Mouse (Mus musculus) CH12.LX (cell line): ENCODE measurements around the gene Pop5. TPM values are rescaled to one million over a fixed set of nuclear protein-coding genes. Genes with fewer than 3 reads are reported as not detected.
A peak's percentile ranks its signal among the peaks of the same experiment; 100 is the strongest.

Source experiments
- DNase-seq: peaks from one replicate; pipeline ENCODE4 v3.0.0-alpha.2; 2013; ENCODE audit errors: extremely low read depth
- H3K27ac ChIP-seq: 2 replicates; pipeline ENCODE4 v1.5.1; 2012; ENCODE audit warnings: low read depth, mild to moderate bottlenecking, control low read depth, moderate library complexity; ENCODE audit not compliant: insufficient read depth
- H3K27me3 ChIP-seq: replicated peaks from 2 replicates; pipeline ENCODE3; 2012; ENCODE audit warnings: inconsistent platforms
- H3K36me3 ChIP-seq, 2 experiments: replicated peaks in 1 of 2; 2 replicates each; pipeline versions ENCODE3 to v1.6.1; 2012; ENCODE audit warnings: inconsistent platforms in 1 of 2, low read length in 1 of 2, mild to moderate bottlenecking in 1 of 2, mixed read lengths in 1 of 2, moderate library complexity in 1 of 2; ENCODE audit not compliant: control insufficient read depth in 1 of 2, insufficient read depth in 1 of 2
- H3K4me1 ChIP-seq, 2 experiments: 2 replicates each; pipeline ENCODE4 v1.6.1; 2012; ENCODE audit warnings: inconsistent platforms in 1 of 2, moderate library complexity in 1 of 2; ENCODE audit not compliant: insufficient read depth in 2 of 2, control insufficient read depth in 1 of 2
- H3K4me2 ChIP-seq: 2 replicates; pipeline ENCODE4 v1.6.1; 2012; ENCODE audit warnings: low read depth, mild to moderate bottlenecking, control low read depth; ENCODE audit not compliant: poor library complexity, insufficient read depth, severe bottlenecking
- H3K4me3 ChIP-seq, 3 experiments: fragments of 150-350 bp in 1 of 3; sonication (generic) in 1 of 3; replicated peaks in 1 of 3; 2 replicates each; pipeline versions ENCODE3 to v1.5.1; 2011 to 2012; ENCODE audit warnings: low read depth in 2 of 3, low read length in 2 of 3, mild to moderate bottlenecking in 2 of 3, moderate library complexity in 2 of 3, control low read depth in 1 of 3, improper control_type of control experiment in 1 of 3, inconsistent platforms in 1 of 3, mixed read lengths in 1 of 3; ENCODE audit not compliant: poor library complexity in 1 of 3
- H3K79me2 ChIP-seq: replicated peaks from 2 replicates; pipeline ENCODE4 v1.6.1; 2012; ENCODE audit warnings: mild to moderate bottlenecking, moderate library complexity; ENCODE audit not compliant: control insufficient read depth, poor library complexity, insufficient read depth, severe bottlenecking; ENCODE audit errors: extremely low read depth
- H3K9ac ChIP-seq: 2 replicates; pipeline ENCODE4 v1.6.1; 2012; ENCODE audit warnings: low read depth, mild to moderate bottlenecking, control low read depth, moderate library complexity; ENCODE audit not compliant: insufficient read depth
- H3K9me3 ChIP-seq: replicated peaks from 2 replicates; pipeline ENCODE3; 2012; ENCODE audit warnings: low read length, inconsistent platforms, mixed read lengths
- CHD2 ChIP-seq: IDR thresholded peaks from 2 replicates; pipeline ENCODE4 v1.6.1; 2011; ENCODE audit warnings: low read length, improper control_type of control experiment
- CTCF ChIP-seq, 2 experiments: IDR thresholded peaks in 1 of 2; conservative IDR thresholded peaks in 1 of 2; 2 replicates each; pipeline ENCODE4 v1.5.1; 2011 to 2012; ENCODE audit warnings: low read depth in 2 of 2, low read length in 2 of 2, improper control_type of control experiment in 1 of 2, inconsistent platforms in 1 of 2, mild to moderate bottlenecking in 1 of 2, moderate library complexity in 1 of 2
- E2F4 ChIP-seq: IDR thresholded peaks from 2 replicates; pipeline ENCODE4 v1.6.1; 2011; ENCODE audit warnings: low read depth, low read length, improper control_type of control experiment; ENCODE audit not compliant: insufficient replicate concordance
- ELF1 ChIP-seq: IDR thresholded peaks from 2 replicates; pipeline ENCODE4 v1.6.1; 2014; ENCODE audit warnings: low read depth, mild to moderate bottlenecking, inconsistent platforms, low read length, improper control_type of control experiment
- EP300 ChIP-seq: IDR thresholded peaks from 2 replicates; pipeline ENCODE4 v1.6.1; 2011; ENCODE audit warnings: low read length, improper control_type of control experiment
- HCFC1 ChIP-seq: IDR thresholded peaks from 2 replicates; pipeline ENCODE4 v1.6.1; 2012; ENCODE audit warnings: low read depth, mild to moderate bottlenecking, inconsistent platforms, low read length, improper control_type of control experiment
- IRF4 ChIP-seq: IDR thresholded peaks from 2 replicates; pipeline ENCODE4 v1.6.1; 2014; ENCODE audit warnings: low read depth, mild to moderate bottlenecking, inconsistent platforms, low read length, improper control_type of control experiment
- JUN ChIP-seq: IDR thresholded peaks from 2 replicates; pipeline ENCODE4 v1.6.1; 2011; ENCODE audit warnings: low read depth, mild to moderate bottlenecking, low read length, improper control_type of control experiment, moderate library complexity; ENCODE audit not compliant: insufficient read depth
- JUND ChIP-seq: conservative IDR thresholded peaks from 2 replicates; pipeline ENCODE4 v1.6.1; 2011; ENCODE audit warnings: low read depth, low read length, improper control_type of control experiment
- KAT2A ChIP-seq: IDR thresholded peaks from 2 replicates; pipeline ENCODE4 v1.6.1; 2012; ENCODE audit warnings: low read length, improper control_type of control experiment, inconsistent platforms; ENCODE audit not compliant: insufficient replicate concordance
- MAFK ChIP-seq: IDR thresholded peaks from 2 replicates; pipeline ENCODE4 v1.6.1; 2011; ENCODE audit warnings: low read length, improper control_type of control experiment; ENCODE audit not compliant: insufficient replicate concordance
- MAX ChIP-seq: IDR thresholded peaks from 2 replicates; pipeline ENCODE4 v1.6.1; 2011; ENCODE audit warnings: low read length, improper control_type of control experiment
- MAZ ChIP-seq: IDR thresholded peaks from 2 replicates; pipeline ENCODE4 v1.6.1; 2012; ENCODE audit warnings: low read depth, mild to moderate bottlenecking, inconsistent platforms, low read length, improper control_type of control experiment, moderate library complexity
- MEF2A ChIP-seq: IDR thresholded peaks from 2 replicates; pipeline ENCODE4 v1.6.1; 2014; ENCODE audit warnings: low read depth, mild to moderate bottlenecking, inconsistent platforms, low read length, improper control_type of control experiment, borderline replicate concordance
- MYC ChIP-seq: IDR thresholded peaks from 2 replicates; pipeline ENCODE4 v1.6.1; 2011; ENCODE audit warnings: low read depth, mild to moderate bottlenecking, improper control_type of control experiment, low read length
- NELFE ChIP-seq: IDR thresholded peaks from 2 replicates; pipeline ENCODE4 v1.6.1; 2011; ENCODE audit warnings: low read depth, low read length, improper control_type of control experiment
- PAX5 ChIP-seq: IDR thresholded peaks from 2 replicates; pipeline ENCODE4 v1.6.1; 2012; ENCODE audit warnings: low read length, inconsistent platforms, mixed read lengths
- POLR2A ChIP-seq: IDR thresholded peaks from 2 replicates; pipeline ENCODE4 v1.6.1; 2011; ENCODE audit warnings: low read depth, mild to moderate bottlenecking, improper control_type of control experiment, low read length
- RAD21 ChIP-seq: IDR thresholded peaks from 2 replicates; pipeline ENCODE4 v1.6.1; 2011; ENCODE audit warnings: low read depth, mild to moderate bottlenecking, low read length, improper control_type of control experiment, moderate library complexity
- SMC3 ChIP-seq: IDR thresholded peaks from 2 replicates; pipeline ENCODE4 v1.6.1; 2011; ENCODE audit warnings: low read depth, low read length, improper control_type of control experiment
- TBP ChIP-seq: conservative IDR thresholded peaks from 2 replicates; pipeline ENCODE4 v1.6.1; 2011; ENCODE audit warnings: low read depth, low read length, improper control_type of control experiment
- TCF12 ChIP-seq: IDR thresholded peaks from 2 replicates; pipeline ENCODE4 v1.6.1; 2014; ENCODE audit warnings: low read depth, mild to moderate bottlenecking, inconsistent platforms, low read length, improper control_type of control experiment
- USF2 ChIP-seq: conservative IDR thresholded peaks from 2 replicates; pipeline ENCODE4 v1.6.1; 2011; ENCODE audit warnings: low read depth, low read length, improper control_type of control experiment
- ZC3H11A ChIP-seq: IDR thresholded peaks from 2 replicates; pipeline ENCODE4 v1.6.1; 2012; ENCODE audit warnings: low read depth, mild to moderate bottlenecking, inconsistent platforms, low read length, improper control_type of control experiment
- ZKSCAN1 ChIP-seq: IDR thresholded peaks from 2 replicates; pipeline ENCODE4 v1.6.1; 2012; ENCODE audit warnings: low read depth, inconsistent platforms, low read length, improper control_type of control experiment, borderline replicate concordance
- ZMIZ1 ChIP-seq: IDR thresholded peaks from 2 replicates; pipeline ENCODE4 v1.6.1; 2012; ENCODE audit warnings: low read depth, mild to moderate bottlenecking, inconsistent platforms, low read length, improper control_type of control experiment
- ZNF384 ChIP-seq: IDR thresholded peaks from 2 replicates; pipeline ENCODE4 v1.6.1; 2012; ENCODE audit warnings: low read depth, low read length, improper control_type of control experiment, inconsistent platforms
- dilution Hi-C: fragments of 300-500 bp; cut with MboI; formaldehyde crosslinking; loops from 2 replicates; pipeline ENCODE4 v1.14.3; 2020; ENCODE audit warnings: low sequenced_read_pairs; ENCODE audit not compliant: extremely low pct_unique_long_range_greater_than_20kb, extremely low pct_ligation_motif_present
- in situ Hi-C: fragments of 300-500 bp; cut with MboI; formaldehyde crosslinking; loops from 3 replicates; pipeline ENCODE4 v1.14.3; 2019; ENCODE audit warnings: low sequenced_read_pairs, low pct_ligation_motif_present, low pct_unique_long_range_greater_than_20kb, mixed read lengths
- polyA plus RNA-seq: library from polyadenylated mRNA; unstranded; fragments of >175 nt; gene quantifications from 2 replicates; pipeline ENCODE4 v1.2.1, GENCODE M21; 2012; ENCODE audit warnings: low read depth; ENCODE audit not compliant: insufficient read length
- total RNA-seq, 2 experiments: library from RNA; depleted of rRNA; stranded (reverse); fragments of 300-350 nt in 1 of 2; fragments of >200 nt in 1 of 2; gene quantifications; 2 replicates each; pipeline ENCODE4 v1.2.3; 2012 to 2014

The Pop5 gene
- total and polyA plus RNA-seq, 3 experiments = 127 to 236 (median 156) TPM

- TF ChIP-seq CTCF (conservative IDR thresholded peaks at IDR 0.05 in 1 of 2, IDR thresholded peaks at IDR 0.05 in 1 of 2; ENCODE audit: low read depth in 2 of 2, low read length in 2 of 2) = no peak
Measured at GRCm38 (mm10) chr5:115278053-115278452, 42.4 kb downstream of the Pop5 start (continued).

GRCm38 (mm10) chr5:115278785-115279184, 43.1 kb downstream of the Pop5 start:
- Histone ChIP-seq H3K79me2 (peaks cover 22% of the 10 kb centered on the region), H3K27ac (no peak overlapping the region), H3K36me3 (peaks cover 6 to 16% of the 10 kb centered on the region in 2 experiments), H3K4me1 (peaks cover 7 to 37% of the 10 kb centered on the region in 2 experiments), H3K4me3 (no peak overlapping the region), H3K4me2 (no peak overlapping the region), H3K9me3 (peaks cover 2% of the 10 kb centered on the region), H3K9ac (no peak overlapping the region), H3K27me3 (no peaks in the 10 kb centered on the region)
- dilution Hi-C loops (no loop called here), in situ Hi-C loops (no loop called here)
- DNase-seq = no peak
- TF ChIP-seq CTCF (conservative IDR thresholded peaks at IDR 0.05 in 1 of 2, IDR thresholded peaks at IDR 0.05 in 1 of 2; ENCODE audit: low read depth in 2 of 2, low read length in 2 of 2) (no peak), NELFE (no peak), MAFK (no peak), MYC (no peak), JUN (no peak), ZNF384 (no peak), POLR2A (no peak)

- dilution Hi-C loops = no loop called here
- TF ChIP-seq MAFK (0 out of 2 replicates have a peak, but pooled peaks have one; percentile 13), TBP (no peak), MAZ (no peak; the same call in 1 of the 2 replicates), CTCF (conservative IDR thresholded peaks at IDR 0.05 in 1 of 2, IDR thresholded peaks at IDR 0.05 in 1 of 2; ENCODE audit: low read depth in 2 of 2, low read length in 2 of 2) (no peak), ZMIZ1 (peak; percentile 57; the same call in 1 of the 2 replicates), ZKSCAN1 (no peak), JUND (no peak), SMC3 (no peak), E2F4 (no peak), PAX5 (no peak), JUN (no peak), MYC (no peak), KAT2A (peak; percentile 79; the same call in 1 of the 2 replicates), ELF1 (peak; percentile 71), EP300 (no peak), CHD2 (no peak), NELFE (peak; percentile 84), MEF2A (0 out of 2 replicates have a peak, but pooled peaks have one; percentile 43), TCF12 (peak; percentile 77), RAD21 (no peak), ZC3H11A (no peak), USF2 (no peak), IRF4 (peak; percentile 48), HCFC1 (peak; percentile 90), MAX (peak; percentile 78), ZNF384 (peak; percentile 96)
Measured at GRCm38 (mm10) chr5:115279226-115280049, 43.8 kb downstream of the Pop5 start, which contains the start of gene Coq5. TSS of gene Coq5 (plus strand) at chr5:115279666.

More at GRCm38 (mm10) chr5:115279226-115280049, 43.8 kb downstream of the Pop5 start, which contains the start of gene Coq5:
- peaks cover 22% of the 10 kb centered on the region for H3K79me2 ChIP-seq
- peak within 1 kb of the TSS; percentile 93 to 100 (median 98) for H3K4me3 ChIP-seq
- H3K4me2 ChIP-seq = peak within 1 kb of the TSS; percentile 93
- DNase-seq = peak; percentile 66
- in situ Hi-C loops = no loop called here
- peaks cover 2% of the 10 kb centered on the region for H3K9me3 ChIP-seq
- H3K9ac ChIP-seq = peak within 1 kb of the TSS; percentile 82
- peaks cover 7 to 30% of the 10 kb centered on the region in 2 experiments for H3K4me1 ChIP-seq
- no peaks in the 10 kb centered on the region for H3K27me3 ChIP-seq
- H3K27ac ChIP-seq = peak within 1 kb of the TSS; percentile 51
- peaks cover 12 to 23% of the 10 kb centered on the region in 2 experiments for H3K36me3 ChIP-seq
